Comparison of ENCODE assay signal across 14 mouse cellular contexts in genomic region chr6:72465361-72466157, GRCm38 (mm10). TPM values are rescaled to one million over a fixed set of nuclear protein-coding genes. Genes with fewer than 3 reads are reported as not detected.
DNase-seq lines count a peak whose midpoint lies in the region; ATAC-seq lines count a peak whose summit lies in the region.
"Had no signal": no experiment of that assay in that cellular context is flagged by ENCODE, and none has a peak within 500 bp of the region (broad histone marks: within the 10 kb centered on the region; RNA-seq: fewer than 3 reads in every experiment).

No protein-coding gene starts in this region.

- H3K4me1 ChIP-seq in limb, embryonic 12.5 days (replicated peaks) = peaks cover 21% of the 10 kb centered on the region
- peaks cover 8% of the 10 kb centered on the region for H3K4me1 ChIP-seq in limb, embryonic 10.5 days
- H3K4me1 ChIP-seq: neural tube, embryonic 15.5 days; stomach, embryonic 15.5 days had no signal

- H3K27me3 ChIP-seq in limb, embryonic 12.5 days = no peaks in the 10 kb centered on the region
- H3K27me3 ChIP-seq in limb, embryonic 10.5 days (ENCODE audit: low read depth, poor library complexity, severe bottlenecking) = no peaks in the 10 kb centered on the region
- H3K27me3 ChIP-seq: neural tube, embryonic 15.5 days; stomach, embryonic 15.5 days had no signal

- 27% methylated on average over 8 of the region's 8 CpGs for WGBS in limb, embryonic 12.5 days
- WGBS in limb, embryonic 10.5 days = 56% methylated on average over 8 of the region's 8 CpGs

- no peak for ATAC-seq in limb, embryonic 12.5 days (ENCODE audit: insufficient number of reproducible peaks, insufficient read depth, low FRiP score, low TSS enrichment, low read depth)
- ATAC-seq: inflammation-experienced regulatory T-cells, adult 6 months had no signal

- DNase-seq in limb, embryonic 10.5 days (ENCODE audit: low spot score) = no peak
- DNase-seq in gastrocnemius, postnatal 25 days = peak; percentile 34
- DNase-seq in kidney, adult 11 months = peak; percentile 91
- peak; percentile 79 to 89 for DNase-seq in kidney, postnatal 36 days
- no peak for DNase-seq in urinary bladder, adult 18-20 months (ENCODE audit: low spot score in 2 of 2)
- DNase-seq in cerebellum, postnatal 10 days = no peak
- DNase-seq in cerebellum, adult 18-20 months = no peak
- DNase-seq: right cerebral cortex, adult 18-20 months had no signal

- H3K4me2 ChIP-seq in limb, embryonic 12.5 days = peak overlapping the region; percentile 5; the same call in 1 of the 2 replicates
- H3K4me2 ChIP-seq: neural tube, embryonic 15.5 days; stomach, embryonic 15.5 days had no signal

- no peaks in the 10 kb centered on the region for H3K9me3 ChIP-seq in limb, embryonic 12.5 days
- no peaks in the 10 kb centered on the region for H3K9me3 ChIP-seq in limb, embryonic 10.5 days (replicated peaks)
- H3K9me3 ChIP-seq: neural tube, embryonic 15.5 days; stomach, embryonic 15.5 days had no signal

- no peaks in the 10 kb centered on the region for H3K36me3 ChIP-seq in limb, embryonic 12.5 days
- H3K36me3 ChIP-seq in limb, embryonic 10.5 days = no peaks in the 10 kb centered on the region
- H3K36me3 ChIP-seq: neural tube, embryonic 15.5 days; stomach, embryonic 15.5 days had no signal

- no peak overlapping the region for H3K4me3 ChIP-seq in limb, embryonic 12.5 days (replicated peaks)
- no peak overlapping the region for H3K4me3 ChIP-seq in limb, embryonic 10.5 days
- H3K4me3 ChIP-seq: neural tube, embryonic 15.5 days; stomach, embryonic 15.5 days had no signal

- no peak overlapping the region for H3K9ac ChIP-seq in limb, embryonic 12.5 days (replicated peaks)
- H3K9ac ChIP-seq: neural tube, embryonic 15.5 days; stomach, embryonic 15.5 days had no signal

- peak overlapping the region; percentile 60 for H3K27ac ChIP-seq in limb, embryonic 12.5 days
- H3K27ac ChIP-seq in limb, embryonic 10.5 days = no peak overlapping the region
- H3K27ac ChIP-seq: neural tube, embryonic 15.5 days; stomach, embryonic 15.5 days had no signal

RNA-seq across cellular contexts. Expression of gene Mat2a, which starts 26.2 kb away (rescaled TPM):
- 408 and 461 TPM in 2 replicates for polyA plus RNA-seq in limb, embryonic 12.5 days (2016; fragmentation: Nextera tagmentation; extraction: Ambion mirVana)
- polyA plus RNA-seq in limb, embryonic 10.5 days (2016; fragmentation: Nextera tagmentation; extraction: Ambion mirVana) = 481 and 493 TPM in 2 replicates
- total RNA-seq in gastrocnemius, postnatal 25 days (2021) = 100 to 1,000 TPM; 113 to 118 TPM

RNA-seq across cellular contexts. Expression of gene Ggcx, which starts 51.5 kb away (rescaled TPM):
- 34.0 TPM in 2 replicates for polyA plus RNA-seq in limb, embryonic 12.5 days (2016; fragmentation: Nextera tagmentation; extraction: Ambion mirVana)
- 20.2 and 25.9 TPM in 2 replicates for polyA plus RNA-seq in limb, embryonic 10.5 days (2016; fragmentation: Nextera tagmentation; extraction: Ambion mirVana)
- total RNA-seq in gastrocnemius, postnatal 25 days (2021) = 10 to 100 TPM; 12.3 to 16.4 TPM

RNA-seq across cellular contexts. Expression of gene Sh2d6, which starts 55.9 kb away (rescaled TPM):
- polyA plus RNA-seq in limb, embryonic 12.5 days (2016; fragmentation: Nextera tagmentation; extraction: Ambion mirVana) = 0.18 TPM in 2 replicates
- 0.15 TPM in 1 of 2 replicates, not detected in the other for polyA plus RNA-seq in limb, embryonic 10.5 days (2016; fragmentation: Nextera tagmentation; extraction: Ambion mirVana)
- total RNA-seq in gastrocnemius, postnatal 25 days (2021) = 1 to 10 TPM in 1 of 2 experiments, under 1 TPM in 1; 1.00 to 1.3 TPM
- total RNA-seq: midbrain, postnatal 0 days had no signal
- polyA plus RNA-seq: inflammation-experienced regulatory T-cells, adult 6 months; liver, embryonic 16.5 days had no signal

Comparison
In these comparisons a context has a peak if more than half of its experiments do, and no peak if none do; other contexts are left out.
1. DNase-seq: peak in gastrocnemius, postnatal 25 days (single experiment), kidney, adult 11 months (single experiment) and kidney, postnatal 36 days (2 of 2); none in limb, embryonic 10.5 days (single experiment), urinary bladder, adult 18-20 months (0 of 2), cerebellum, postnatal 10 days (0 of 2) and cerebellum, adult 18-20 months (0 of 2).